Mouse (Mus musculus): Measurements from ENCODE around the gene Cldn19.

DNA sequence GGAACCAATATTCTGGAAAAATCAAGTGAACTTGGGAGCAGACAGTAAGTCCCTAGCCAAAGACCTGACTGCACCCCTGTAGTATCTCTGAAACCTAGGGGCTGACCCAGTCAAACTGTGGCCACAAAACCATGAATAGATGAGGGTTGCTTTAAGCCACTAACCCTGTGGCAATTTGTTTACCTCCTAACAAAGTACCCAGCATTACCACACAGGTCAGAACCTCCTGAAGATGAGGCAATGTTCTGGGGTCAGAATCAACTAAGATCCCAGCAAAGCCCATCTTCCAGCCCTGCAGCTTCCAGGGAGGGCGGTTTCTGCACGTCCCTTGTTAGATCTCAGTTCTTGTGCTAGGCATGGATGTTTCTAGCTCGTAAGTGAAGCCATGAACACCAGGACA, 30.7 kb upstream of the Cldn19 start:
- no peak for TF ChIP-seq CTCF (IDR thresholded peaks at IDR 0.05; ENCODE audit: control insufficient read depth, insufficient read depth, insufficient read length)
- no peak for TF ChIP-seq MYOD1 (IDR thresholded peaks at IDR 0.05; ENCODE audit: control insufficient read depth, insufficient read length, low read depth)
- no peak for TF ChIP-seq USF1 (IDR thresholded peaks at IDR 0.05; ENCODE audit: low read depth)
- TF ChIP-seq MYOG (IDR thresholded peaks at IDR 0.05; ENCODE audit: control insufficient read depth, extremely low read depth, insufficient read length): no peak
- no peak for TF ChIP-seq MAX (IDR thresholded peaks at IDR 0.05)
- no peak for TF ChIP-seq FOSL1 (IDR thresholded peaks at IDR 0.05; ENCODE audit: insufficient read depth, low read length, poor library complexity, severe bottlenecking)
- TF ChIP-seq CEBPB (IDR thresholded peaks at IDR 0.05; ENCODE audit: low read depth): no peak

All from C2C12 (cell line).